Mouse (Mus musculus): ENCODE data around the gene Slc7a10. TPM values are rescaled to one million over a fixed set of nuclear protein-coding genes. Genes with fewer than 3 reads are reported as not detected.

The Slc7a10 gene
- polyA plus RNA-seq, 1 experiment from 2014 or later = 1.9 TPM

DNA sequence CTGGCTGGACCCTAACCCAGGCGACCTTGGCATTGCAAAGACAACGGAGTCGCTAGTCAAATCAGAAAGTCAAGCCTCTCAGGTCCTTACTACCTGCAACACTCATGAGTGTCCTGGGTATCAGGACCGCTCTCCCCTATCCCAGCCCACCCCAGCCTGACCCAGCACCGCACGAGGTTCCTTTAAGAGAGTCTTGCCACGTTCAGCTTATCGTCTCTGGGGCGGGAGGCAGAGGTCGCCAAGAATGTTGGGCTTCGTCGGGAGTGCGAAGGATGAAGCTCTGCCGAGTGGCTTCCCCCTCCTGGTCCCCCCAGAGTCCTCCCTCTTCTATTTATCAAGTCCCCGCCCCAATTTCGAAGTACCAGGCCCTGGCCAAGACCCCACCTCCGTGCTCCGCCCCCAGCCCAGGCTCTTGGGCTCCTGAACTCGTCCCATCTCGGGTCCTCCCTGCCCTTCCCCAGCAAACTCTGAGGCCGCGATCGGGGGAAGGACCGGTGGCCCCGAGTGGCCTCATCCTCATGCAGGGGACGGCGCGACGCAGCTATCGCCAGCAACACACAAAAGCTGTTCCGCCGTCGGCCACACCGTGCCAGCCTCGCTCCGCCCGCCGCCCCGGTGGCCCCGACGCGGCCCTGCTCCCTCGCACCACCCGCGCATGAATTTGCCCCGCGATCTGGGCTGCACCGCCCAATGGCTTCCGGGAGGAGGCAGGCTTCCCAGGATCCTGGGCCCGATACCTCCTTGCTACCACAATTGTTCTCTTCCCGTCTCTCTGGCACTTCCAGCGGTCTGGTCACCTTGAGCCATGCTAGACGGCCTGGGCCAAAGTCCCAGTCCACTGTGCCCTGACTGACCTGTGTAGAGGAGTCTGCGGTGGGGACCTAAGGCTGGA, 1.1 kb upstream of the Slc7a10 start:
- no peak overlapping the region for H3K9ac ChIP-seq (ENCODE audit: low read depth, low read length)
- H3K4me1 ChIP-seq (replicated peaks; ENCODE audit: control insufficient read depth, insufficient read depth, low read length) = no peaks in the 10 kb centered on the region
- H3K27me3 ChIP-seq (replicated peaks; ENCODE audit: control insufficient read depth, insufficient read depth, low read length) = peaks cover 50% of the 10 kb centered on the region
- H3K36me3 ChIP-seq (ENCODE audit: control insufficient read depth, insufficient read depth, low read length) = no peaks in the 10 kb centered on the region
- 4% methylated on average over 54 of the region's 54 CpGs for WGBS
- peak overlapping the region; percentile 37 for H3K4me3 ChIP-seq (ENCODE audit: low read depth, low read length)
- H3K9me3 ChIP-seq (ENCODE audit: control insufficient read depth, low read length) = peaks cover 6% of the 10 kb centered on the region; the same call in 1 of the 2 replicates
- peak overlapping the region; percentile 61 for H3K4me2 ChIP-seq
- ATAC-seq (replicated peaks; ENCODE audit: low FRiP score) (peak; percentile 29; the same call in 1 of the 2 replicates), DNase-seq (ENCODE audit: low spot score) (no peak)
- H3K27ac ChIP-seq (ENCODE audit: low read depth, low read length) = no peak overlapping the region

DNA sequence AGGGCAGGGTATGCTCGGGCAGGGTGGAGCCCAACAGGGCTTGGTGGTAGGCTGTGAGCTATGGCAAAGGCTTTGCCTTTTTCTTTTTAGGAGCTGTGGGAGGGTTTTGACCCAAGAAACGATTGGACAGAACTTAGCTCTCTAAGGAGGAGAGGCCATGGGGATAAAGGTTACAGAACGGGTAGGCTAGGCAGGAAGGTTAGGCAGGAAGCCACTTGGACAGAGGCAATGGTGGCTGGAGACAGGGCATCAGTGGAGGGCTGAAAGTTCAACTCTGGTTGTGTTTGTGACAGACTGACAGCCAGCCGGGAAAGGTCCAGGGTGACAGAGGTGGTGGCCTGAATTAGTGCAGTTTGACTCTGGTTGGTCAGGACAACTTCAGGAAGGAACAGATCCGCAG, 3.5 kb downstream of the Slc7a10 start:
- Histone ChIP-seq H3K27me3 (replicated peaks; ENCODE audit: control insufficient read depth, insufficient read depth, low read length) (peaks cover 44% of the 10 kb centered on the region), H3K4me1 (replicated peaks; ENCODE audit: control insufficient read depth, insufficient read depth, low read length) (no peaks in the 10 kb centered on the region), H3K9me3 (ENCODE audit: control insufficient read depth, low read length) (no peaks in the 10 kb centered on the region), H3K27ac (ENCODE audit: low read depth, low read length) (no peak overlapping the region), H3K4me3 (ENCODE audit: low read depth, low read length) (no peak overlapping the region), H3K36me3 (ENCODE audit: control insufficient read depth, insufficient read depth, low read length) (no peaks in the 10 kb centered on the region), H3K4me2 (no peak overlapping the region), H3K9ac (ENCODE audit: low read depth, low read length) (no peak overlapping the region)
- ATAC-seq (replicated peaks; ENCODE audit: low FRiP score) (no peak), DNase-seq (ENCODE audit: low spot score) (no peak)
- 52% methylated on average over 5 of the region's 5 CpGs for WGBS

DNA sequence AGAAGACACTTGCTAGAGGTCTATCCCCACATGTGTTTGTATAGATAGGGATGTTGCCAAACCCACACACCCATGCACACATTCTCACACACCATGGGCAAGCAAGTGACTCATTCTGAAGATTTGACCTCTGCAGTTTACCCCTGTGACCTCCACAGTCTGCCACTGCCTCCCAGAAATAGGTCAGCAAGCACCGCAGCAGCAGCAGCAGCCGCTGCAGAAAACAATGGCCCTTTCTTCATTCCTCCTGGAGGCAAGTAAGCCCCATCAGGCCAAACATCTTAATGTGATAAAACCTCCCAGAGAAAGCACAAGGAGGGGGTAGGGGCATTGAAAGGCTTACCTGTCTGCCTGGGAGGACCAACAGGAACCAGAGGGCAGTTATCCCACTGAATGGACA, 5.1 kb downstream of the Slc7a10 start:
- ATAC-seq (replicated peaks; ENCODE audit: low FRiP score) = no peak
- 35% methylated on average over 2 of the region's 2 CpGs for WGBS

DNA sequence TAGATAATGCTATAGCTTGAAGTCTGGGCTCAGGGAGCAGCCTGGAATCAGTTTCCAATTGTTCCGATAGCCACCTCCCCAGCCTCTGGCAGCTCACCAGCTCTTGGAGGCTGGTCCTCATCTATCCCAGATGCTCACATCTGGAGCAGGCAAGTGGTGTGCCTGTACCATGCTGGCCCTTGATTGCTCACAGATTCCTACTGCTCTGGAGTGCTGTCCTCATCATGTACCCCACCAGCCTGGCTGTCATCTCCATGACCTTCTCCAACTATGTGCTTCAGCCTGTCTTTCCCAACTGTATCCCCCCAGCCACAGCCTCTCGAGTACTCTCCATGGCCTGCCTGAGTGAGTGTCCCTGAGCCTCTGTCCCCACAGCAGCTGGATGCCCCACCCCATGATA, 10.8 kb downstream of the Slc7a10 start:
- no peak for ATAC-seq (replicated peaks; ENCODE audit: low FRiP score)
- 65% methylated on average over 2 of the region's 2 CpGs for WGBS
- Histone ChIP-seq H3K27ac (ENCODE audit: low read depth, low read length) (no peak overlapping the region), H3K27me3 (replicated peaks; ENCODE audit: control insufficient read depth, insufficient read depth, low read length) (no peaks in the 10 kb centered on the region), H3K4me3 (ENCODE audit: low read depth, low read length) (no peak overlapping the region), H3K9me3 (ENCODE audit: control insufficient read depth, low read length) (no peaks in the 10 kb centered on the region), H3K4me1 (replicated peaks; ENCODE audit: control insufficient read depth, insufficient read depth, low read length) (no peaks in the 10 kb centered on the region), H3K4me2 (no peak overlapping the region), H3K9ac (ENCODE audit: low read depth, low read length) (no peak overlapping the region), H3K36me3 (ENCODE audit: control insufficient read depth, insufficient read depth, low read length) (no peaks in the 10 kb centered on the region)
- no peak for DNase-seq (ENCODE audit: low spot score)

More for the DNA sequence above, 5.1 kb downstream of the Slc7a10 start:
- H3K36me3 ChIP-seq (ENCODE audit: control insufficient read depth, insufficient read depth, low read length) = no peaks in the 10 kb centered on the region
- H3K9me3 ChIP-seq (ENCODE audit: control insufficient read depth, low read length) = no peaks in the 10 kb centered on the region
- H3K27ac ChIP-seq (ENCODE audit: low read depth, low read length) = no peak overlapping the region
- no peak overlapping the region for H3K4me3 ChIP-seq (ENCODE audit: low read depth, low read length)
- H3K4me1 ChIP-seq (replicated peaks; ENCODE audit: control insufficient read depth, insufficient read depth, low read length) = no peaks in the 10 kb centered on the region
- H3K4me2 ChIP-seq = no peak overlapping the region
- no peak for DNase-seq (ENCODE audit: low spot score)
- H3K27me3 ChIP-seq (replicated peaks; ENCODE audit: control insufficient read depth, insufficient read depth, low read length) = peaks cover 28% of the 10 kb centered on the region
- H3K9ac ChIP-seq (ENCODE audit: low read depth, low read length) = no peak overlapping the region

DNA sequence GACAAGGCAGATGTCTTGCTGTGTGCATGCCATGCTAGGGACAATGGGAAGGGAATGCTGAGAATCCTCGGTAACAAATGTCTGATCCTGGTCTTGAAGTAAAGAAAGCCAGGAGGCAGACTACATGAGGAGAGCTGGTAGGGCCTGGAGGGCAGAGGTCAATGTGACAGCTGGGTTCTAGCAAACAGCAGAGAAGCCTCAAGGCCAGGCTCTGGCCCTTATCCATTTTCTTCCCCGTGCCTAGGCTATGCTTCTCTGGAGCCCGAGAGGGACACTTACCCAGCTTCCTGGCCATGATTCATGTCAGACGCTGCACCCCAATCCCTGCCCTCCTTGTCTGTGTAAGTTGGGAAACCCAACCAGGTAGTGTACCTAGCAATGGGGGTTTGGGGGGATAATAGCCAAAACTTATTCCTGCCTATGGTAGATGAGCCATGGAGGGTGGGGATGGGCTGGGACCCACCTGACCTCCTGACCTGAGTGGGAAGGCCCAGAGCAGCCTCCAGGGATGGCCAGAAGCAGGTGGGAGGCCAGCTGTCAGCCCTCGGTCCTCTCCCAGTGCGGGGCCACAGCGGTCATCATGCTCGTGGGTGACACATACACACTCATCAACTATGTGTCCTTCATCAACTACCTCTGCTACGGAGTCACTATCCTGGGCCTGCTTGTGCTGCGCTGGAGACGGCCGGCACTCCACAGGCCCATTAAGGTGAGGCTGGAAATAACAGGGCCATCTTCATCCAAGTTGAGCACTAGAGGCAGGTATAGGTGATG, 13.0 kb downstream of the Slc7a10 start:
- 86% methylated on average over 12 of the region's 12 CpGs for WGBS
- no peak overlapping the region for H3K4me3 ChIP-seq (ENCODE audit: low read depth, low read length)
- H3K27me3 ChIP-seq (replicated peaks; ENCODE audit: control insufficient read depth, insufficient read depth, low read length) = no peaks in the 10 kb centered on the region
- DNase-seq (ENCODE audit: low spot score) = no peak
- ATAC-seq (replicated peaks; ENCODE audit: low FRiP score) = no peak
- H3K4me1 ChIP-seq (replicated peaks; ENCODE audit: control insufficient read depth, insufficient read depth, low read length) = no peaks in the 10 kb centered on the region
- no peaks in the 10 kb centered on the region for H3K9me3 ChIP-seq (ENCODE audit: control insufficient read depth, low read length)
- no peaks in the 10 kb centered on the region; the same call in 1 of the 2 replicates for H3K36me3 ChIP-seq (ENCODE audit: control insufficient read depth, insufficient read depth, low read length)
- no peak overlapping the region for H3K27ac ChIP-seq (ENCODE audit: low read depth, low read length)
- no peak overlapping the region for H3K4me2 ChIP-seq
- H3K9ac ChIP-seq (ENCODE audit: low read depth, low read length) = no peak overlapping the region

DNA sequence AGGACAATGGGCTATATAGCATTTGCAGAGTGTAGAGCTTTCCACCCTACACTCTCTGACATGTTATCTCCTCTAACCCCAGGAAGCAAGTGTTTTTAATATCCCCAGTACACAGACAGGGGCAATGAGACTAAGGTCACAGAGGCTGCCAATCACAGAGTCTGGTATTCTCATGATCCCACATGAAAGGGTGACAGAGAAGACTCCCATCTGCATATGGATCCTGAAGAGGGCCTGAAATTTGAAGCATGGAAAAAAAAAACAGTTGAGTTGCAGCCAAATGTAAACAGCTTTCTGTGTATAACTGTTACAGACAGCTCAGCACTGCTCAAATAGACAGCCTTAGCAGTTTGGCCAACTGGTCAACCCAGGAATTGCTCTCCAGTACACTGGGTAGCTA, 13.6 kb downstream of the Slc7a10 start:
- Histone ChIP-seq H3K9me3 (ENCODE audit: control insufficient read depth, low read length) (no peaks in the 10 kb centered on the region), H3K36me3 (ENCODE audit: control insufficient read depth, insufficient read depth, low read length) (no peaks in the 10 kb centered on the region; the same call in 1 of the 2 replicates), H3K4me2 (no peak overlapping the region), H3K27ac (ENCODE audit: low read depth, low read length) (no peak overlapping the region), H3K4me3 (ENCODE audit: low read depth, low read length) (no peak overlapping the region), H3K9ac (ENCODE audit: low read depth, low read length) (no peak overlapping the region), H3K4me1 (replicated peaks; ENCODE audit: control insufficient read depth, insufficient read depth, low read length) (no peaks in the 10 kb centered on the region), H3K27me3 (replicated peaks; ENCODE audit: control insufficient read depth, insufficient read depth, low read length) (no peaks in the 10 kb centered on the region)
- DNase-seq (ENCODE audit: low spot score) = no peak
- no peak for ATAC-seq (replicated peaks; ENCODE audit: low FRiP score)

DNA sequence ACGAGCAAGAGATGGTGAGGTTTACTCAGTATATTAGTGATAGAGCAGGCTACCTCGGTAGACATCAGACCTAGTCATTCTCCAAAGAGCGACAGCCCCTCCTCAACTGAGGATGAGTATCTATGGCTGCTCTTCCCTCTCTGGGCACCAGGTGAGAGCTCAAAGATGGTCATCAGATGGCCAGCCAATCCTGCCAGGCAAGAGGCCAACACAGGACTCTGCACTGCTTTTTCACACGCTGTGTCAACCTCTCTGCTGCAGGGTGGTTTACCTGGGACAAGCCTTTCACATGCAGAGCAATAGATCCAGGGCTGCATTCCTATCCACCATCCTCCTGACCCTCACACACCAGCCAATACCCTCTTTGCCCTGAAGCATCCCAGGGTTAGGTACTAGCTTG, 25.6 kb downstream of the Slc7a10 start:
- no peak overlapping the region for H3K27ac ChIP-seq (ENCODE audit: low read depth, low read length)
- H3K9me3 ChIP-seq (ENCODE audit: control insufficient read depth, low read length) = no peaks in the 10 kb centered on the region
- no peaks in the 10 kb centered on the region for H3K36me3 ChIP-seq (ENCODE audit: control insufficient read depth, insufficient read depth, low read length)
- H3K4me1 ChIP-seq (replicated peaks; ENCODE audit: control insufficient read depth, insufficient read depth, low read length) = peaks cover 3% of the 10 kb centered on the region; the same call in 1 of the 2 replicates
- H3K4me2 ChIP-seq = no peak overlapping the region
- DNase-seq (ENCODE audit: low spot score) (no peak), ATAC-seq (replicated peaks; ENCODE audit: low FRiP score) (no peak)
- peaks cover 33% of the 10 kb centered on the region for H3K27me3 ChIP-seq (replicated peaks; ENCODE audit: control insufficient read depth, insufficient read depth, low read length)
- WGBS = 77% methylated on average over 4 of the region's 4 CpGs
- H3K4me3 ChIP-seq (ENCODE audit: low read depth, low read length) = no peak overlapping the region
- H3K9ac ChIP-seq (ENCODE audit: low read depth, low read length) = no peak overlapping the region

DNA sequence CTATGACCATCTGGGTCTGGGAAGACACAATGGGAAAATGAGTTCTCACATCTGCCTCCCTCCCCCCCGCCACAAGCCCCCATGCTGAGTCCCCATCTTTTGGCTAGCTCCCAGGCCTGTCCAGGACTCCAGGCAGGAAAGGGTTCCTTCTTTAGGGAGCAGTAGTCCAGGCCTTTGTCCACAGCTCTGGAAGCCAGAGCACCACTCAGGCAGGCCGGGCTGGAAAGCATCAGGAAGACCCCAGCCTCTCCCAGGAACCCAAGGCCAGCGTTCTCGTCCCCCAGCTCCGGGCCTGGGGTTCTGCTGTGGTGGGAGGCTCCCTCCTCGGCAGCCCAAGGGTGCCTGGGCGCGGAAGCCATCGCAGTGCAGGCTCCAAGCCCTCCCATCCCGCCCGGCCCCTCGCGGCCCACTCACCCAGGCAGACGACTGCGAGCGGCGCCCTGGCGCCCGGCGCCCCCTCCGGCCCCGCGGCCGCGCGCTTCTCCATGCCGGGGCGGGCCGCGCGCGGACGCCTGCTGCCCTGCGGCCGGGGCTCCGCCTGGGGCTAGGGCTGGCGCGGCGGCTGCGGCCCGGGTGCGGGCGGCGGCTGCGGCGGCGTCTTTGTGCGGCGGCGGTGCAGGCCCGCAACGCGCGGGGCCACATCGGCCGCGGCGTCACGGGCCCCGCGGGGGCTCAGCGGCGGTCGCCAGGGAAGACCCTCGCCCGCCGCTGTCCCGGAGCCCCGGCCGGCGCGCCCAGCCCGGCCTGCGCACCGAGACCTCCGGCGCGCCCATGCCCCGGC, 28.4 kb downstream of the Slc7a10 start:
- H3K9ac ChIP-seq (ENCODE audit: low read depth, low read length) = peak overlapping the region; percentile 57
- peak; percentile 13; the same call in 1 of the 2 replicates for ATAC-seq (replicated peaks; ENCODE audit: low FRiP score)
- H3K4me3 ChIP-seq (ENCODE audit: low read depth, low read length) = peak overlapping the region; percentile 68
- no peaks in the 10 kb centered on the region for H3K9me3 ChIP-seq (ENCODE audit: control insufficient read depth, low read length)
- DNase-seq (ENCODE audit: low spot score) = peak; percentile 52
- H3K27ac ChIP-seq (ENCODE audit: low read depth, low read length) = no peak overlapping the region; the same call in 1 of the 2 replicates
- no peaks in the 10 kb centered on the region for H3K36me3 ChIP-seq (ENCODE audit: control insufficient read depth, insufficient read depth, low read length)
- peaks cover 35% of the 10 kb centered on the region for H3K27me3 ChIP-seq (replicated peaks; ENCODE audit: control insufficient read depth, insufficient read depth, low read length)
- peak overlapping the region; percentile 66 for H3K4me2 ChIP-seq
- peaks cover 3% of the 10 kb centered on the region; the same call in 1 of the 2 replicates for H3K4me1 ChIP-seq (replicated peaks; ENCODE audit: control insufficient read depth, insufficient read depth, low read length)
- 1% methylated on average over 76 of the region's 79 CpGs for WGBS
